29 mouse cellular contexts compared by ENCODE assay signal in genomic region chr10:24058986-24059385, GRCm38 (mm10). TPM values are rescaled to one million over a fixed set of nuclear protein-coding genes. Genes with fewer than 3 reads are reported as not detected.
"Had no signal": no experiment of that assay in that cellular context is flagged by ENCODE, and none has a peak within 500 bp of the region (broad histone marks: within the 10 kb centered on the region; RNA-seq: fewer than 3 reads in every experiment).

No protein-coding gene starts in this region.

- ATAC-seq: hindbrain, postnatal 0 days; intestine, embryonic 16.5 days had no signal

- H3K36me3 ChIP-seq: heart, embryonic 10.5 days; heart, embryonic 12.5 days; hindbrain, embryonic 13.5 days; hindbrain, embryonic 15.5 days; limb, embryonic 10.5 days; limb, embryonic 12.5 days; liver, embryonic 13.5 days had no signal

- DNase-seq: gastrocnemius, adult 2 months; gastrocnemius, postnatal 10 days; gastrocnemius, postnatal 25 days; heart, adult 11 months; heart, adult 2 months; heart, postnatal 10 days; heart, postnatal 4 days; kidney, adult 11 months; kidney, adult 2 months; kidney, postnatal 25 days; kidney, postnatal 4 days; liver; liver, embryonic 13.5 days had no signal

- H3K27me3 ChIP-seq: heart, embryonic 12.5 days; hindbrain, embryonic 13.5 days; hindbrain, embryonic 15.5 days; limb, embryonic 12.5 days; liver, embryonic 13.5 days had no signal

RNA-seq across cellular contexts. Expression of gene Taar7f, which starts 9.7 kb away (rescaled TPM):
- total RNA-seq: gastrocnemius, adult 2 months; gastrocnemius, postnatal 10 days; gastrocnemius, postnatal 25 days; gastrocnemius, postnatal 4 days; heart, adult 2 months; heart, postnatal 10 days; heart, postnatal 25 days; heart, postnatal 4 days; hindbrain, postnatal 0 days; layer of hippocampus, adult 2 months; layer of hippocampus, postnatal 10 days; layer of hippocampus, postnatal 25 days; left cerebral cortex, adult 2 months; left cerebral cortex, postnatal 14 days; left cerebral cortex, postnatal 36 days had no signal

RNA-seq across cellular contexts. Expression of gene Taar8a, which starts 17.3 kb away (rescaled TPM):
- total RNA-seq: gastrocnemius, adult 2 months; gastrocnemius, postnatal 10 days; gastrocnemius, postnatal 25 days; gastrocnemius, postnatal 4 days; heart, adult 2 months; heart, postnatal 10 days; heart, postnatal 25 days; heart, postnatal 4 days; hindbrain, postnatal 0 days; layer of hippocampus, adult 2 months; layer of hippocampus, postnatal 10 days; layer of hippocampus, postnatal 25 days; left cerebral cortex, adult 2 months; left cerebral cortex, postnatal 14 days; left cerebral cortex, postnatal 36 days had no signal

RNA-seq across cellular contexts. Expression of gene Taar7e, which starts 21.6 kb away (rescaled TPM):
- total RNA-seq: gastrocnemius, adult 2 months; gastrocnemius, postnatal 10 days; gastrocnemius, postnatal 25 days; gastrocnemius, postnatal 4 days; heart, adult 2 months; heart, postnatal 10 days; heart, postnatal 25 days; heart, postnatal 4 days; hindbrain, postnatal 0 days; layer of hippocampus, adult 2 months; layer of hippocampus, postnatal 10 days; layer of hippocampus, postnatal 25 days; left cerebral cortex, adult 2 months; left cerebral cortex, postnatal 14 days; left cerebral cortex, postnatal 36 days had no signal

RNA-seq across cellular contexts. Expression of gene Taar7d, which starts 32.0 kb away (rescaled TPM):
- total RNA-seq: gastrocnemius, adult 2 months; gastrocnemius, postnatal 10 days; gastrocnemius, postnatal 25 days; gastrocnemius, postnatal 4 days; heart, adult 2 months; heart, postnatal 10 days; heart, postnatal 25 days; heart, postnatal 4 days; hindbrain, postnatal 0 days; layer of hippocampus, adult 2 months; layer of hippocampus, postnatal 10 days; layer of hippocampus, postnatal 25 days; left cerebral cortex, adult 2 months; left cerebral cortex, postnatal 14 days; left cerebral cortex, postnatal 36 days had no signal

RNA-seq across cellular contexts. Expression of gene Taar8b, which starts 33.1 kb away (rescaled TPM):
- total RNA-seq: gastrocnemius, adult 2 months; gastrocnemius, postnatal 10 days; gastrocnemius, postnatal 25 days; gastrocnemius, postnatal 4 days; heart, adult 2 months; heart, postnatal 10 days; heart, postnatal 25 days; heart, postnatal 4 days; hindbrain, postnatal 0 days; layer of hippocampus, adult 2 months; layer of hippocampus, postnatal 10 days; layer of hippocampus, postnatal 25 days; left cerebral cortex, adult 2 months; left cerebral cortex, postnatal 14 days; left cerebral cortex, postnatal 36 days had no signal
